Mouse (Mus musculus) kidney, adult 8-10 months (tissue): ENCODE measurements around the gene Pgp.
A peak's percentile ranks its signal among the peaks of the same experiment; 100 is the strongest.

Experiments
- DNase-seq, 2 experiments: peaks; one replicate each; pipeline ENCODE4 v3.0.0; 2022

The Pgp gene

GRCm38 (mm10) chr17:24462932-24463331 lies 7.3 kb upstream of the Pgp start:
- DNase-seq: no peak

- peak; percentile 43 to 49 for DNase-seq
These were observed 6.6 kb upstream of the Pgp start for GRCm38 (mm10) chr17:24463374-24464133.

GRCm38 (mm10) chr17:24468636-24469246 lies 1.5 kb upstream of the Pgp start:
- no peak for DNase-seq

- DNase-seq: no peak
These were observed 769 bp upstream of the Pgp start for GRCm38 (mm10) chr17:24469336-24469909.

GRCm38 (mm10) chr17:24470701-24471527 lies 722 bp downstream of the Pgp start:
- no peak for DNase-seq

- peak; percentile 89 to 94 for DNase-seq
These were observed 2.3 kb downstream of the Pgp start for GRCm38 (mm10) chr17:24472512-24472911.

GRCm38 (mm10) chr17:24473612-24474275 lies 3.6 kb downstream of the Pgp start, which contains the start of gene Bricd5:
Gene Bricd5, plus strand, starts transcription at chr17:24473884.
- no peak for DNase-seq

GRCm38 (mm10) chr17:24474557-24474956 lies 4.4 kb downstream of the Pgp start:
- DNase-seq: no peak

- no peak for DNase-seq
These were observed 5.4 kb downstream of the Pgp start for GRCm38 (mm10) chr17:24475586-24475985.

- no peak for DNase-seq
These were observed 6.0 kb downstream of the Pgp start for GRCm38 (mm10) chr17:24476022-24476776.

- DNase-seq: no peak
These were observed 7.1 kb downstream of the Pgp start for GRCm38 (mm10) chr17:24477053-24477984.

- peak; percentile 29 to 35 for DNase-seq
These were observed 7.9 kb downstream of the Pgp start for GRCm38 (mm10) chr17:24477985-24478600.

GRCm38 (mm10) chr17:24478663-24479380 lies 8.6 kb downstream of the Pgp start, which contains the start of gene Mlst8:
Gene Mlst8, minus strand, starts transcription at chr17:24479078.
- peak; percentile 95 to 97 for DNase-seq

GRCm38 (mm10) chr17:24479431-24479830 lies 9.2 kb downstream of the Pgp start:
- no peak for DNase-seq

GRCm38 (mm10) chr17:24480201-24480826 lies 10.1 kb downstream of the Pgp start:
- DNase-seq: no peak

GRCm38 (mm10) chr17:24481027-24481815 lies 11.0 kb downstream of the Pgp start:
- DNase-seq: no peak

- DNase-seq: no peak
These were observed 13.3 kb downstream of the Pgp start for GRCm38 (mm10) chr17:24483495-24483894.
